Comparison of ENCODE assay signal across 9 mouse cellular contexts in genomic region chr4:150651390-150652277, GRCm38 (mm10). TPM values are rescaled to one million over a fixed set of nuclear protein-coding genes. Genes with fewer than 3 reads are reported as not detected.
DNase-seq lines count a peak whose midpoint lies in the region; ATAC-seq and TF ChIP-seq lines count a peak whose summit lies in the region.
"Had no signal": no experiment of that assay in that cellular context is flagged by ENCODE, and none has a peak within 500 bp of the region (broad histone marks: within the 10 kb centered on the region; RNA-seq: fewer than 3 reads in every experiment).

Gene Slc45a1, minus strand, starts transcription at chr4:150652174.

- no peak for TF ChIP-seq CTCF in cerebellum, adult 2 months (IDR thresholded peaks at IDR 0.05; ENCODE audit: borderline replicate concordance, insufficient read depth, low read depth, low read length)

- whole genome bisulfite sequencing in heart, embryonic 13.5 days = 8% methylated on average over 41 of the region's 41 CpGs
- 4% methylated on average over 41 of the region's 41 CpGs for WGBS in cerebellum, adult 2 months
- WGBS in limb, embryonic 10.5 days = 5% methylated on average over 41 of the region's 41 CpGs

- H3K9me3 ChIP-seq in heart, embryonic 13.5 days = no peaks in the 10 kb centered on the region
- H3K9me3 ChIP-seq in limb, embryonic 10.5 days (replicated peaks) = no peaks in the 10 kb centered on the region

- peak within 1 kb of the TSS; percentile 56 for H3K4me2 ChIP-seq in heart, embryonic 13.5 days

- H3K4me3 ChIP-seq in heart, embryonic 13.5 days = peak within 1 kb of the TSS; percentile 37
- H3K4me3 ChIP-seq in cerebellum, adult 2 months (replicated peaks; ENCODE audit: insufficient read depth, low read depth, low read length) = peak within 1 kb of the TSS; percentile 61
- peak within 1 kb of the TSS; percentile 54 for H3K4me3 ChIP-seq in limb, embryonic 10.5 days
- H3K4me3 ChIP-seq: erythroblast, embryonic 14.5 days had no signal

- no peak within 1 kb of the TSS for H3K9ac ChIP-seq in heart, embryonic 13.5 days

- H3K27me3 ChIP-seq in heart, embryonic 13.5 days (replicated peaks) = peaks cover 54% of the 10 kb centered on the region
- H3K27me3 ChIP-seq in cerebellum, adult 2 months (ENCODE audit: control insufficient read depth, insufficient read depth, low read length) = no peaks in the 10 kb centered on the region
- H3K27me3 ChIP-seq in limb, embryonic 10.5 days (ENCODE audit: low read depth, poor library complexity, severe bottlenecking) = peaks cover 46% of the 10 kb centered on the region

- ATAC-seq in heart, embryonic 13.5 days (ENCODE audit: extremely low read depth, insufficient number of reproducible peaks, low FRiP score, low TSS enrichment) = no peak
- no peak for ATAC-seq in erythroblast, adult 5-6 weeks (replicated peaks; ENCODE audit: low FRiP score, poor library complexity, severe bottlenecking)

- peak; percentile 62; the same call in 1 of the 2 replicates for TF ChIP-seq POLR2A in cerebellum, adult 2 months (IDR thresholded peaks at IDR 0.05; ENCODE audit: borderline replicate concordance, insufficient read depth, low read length)

- H3K27ac ChIP-seq in heart, embryonic 13.5 days (replicated peaks) = no peak within 1 kb of the TSS
- peak within 1 kb of the TSS; percentile 41 for H3K27ac ChIP-seq in cerebellum, adult 2 months (ENCODE audit: insufficient read depth, low read length)
- 0 out of 2 replicates have a peak within 1 kb of the TSS, but pooled peaks have one; percentile 27 for H3K27ac ChIP-seq in limb, embryonic 10.5 days

- H3K4me1 ChIP-seq in heart, embryonic 13.5 days = peaks cover 9% of the 10 kb centered on the region; the same call in 1 of the 2 replicates
- peaks cover 8% of the 10 kb centered on the region for H3K4me1 ChIP-seq in cerebellum, adult 2 months (ENCODE audit: control insufficient read depth, insufficient read depth, low read length)
- H3K4me1 ChIP-seq in limb, embryonic 10.5 days = peaks cover 23% of the 10 kb centered on the region

- no peak for DNase-seq in heart, postnatal 4 days
- DNase-seq in cerebellum, adult 2 months = peak; percentile 73 to 75
- peak; percentile 55 to 56 for DNase-seq in frontal cortex, postnatal 36 days (ENCODE audit: low spot score in 2 of 2)
- DNase-seq in limb, embryonic 10.5 days (ENCODE audit: low spot score) = peak; percentile 66
- peak; percentile 70 to 73 for DNase-seq in right cerebral cortex, postnatal 10 days (ENCODE audit: low spot score in 2 of 2)
- DNase-seq in urinary bladder, postnatal 10 days (ENCODE audit: low spot score) = no peak

- no peaks in the 10 kb centered on the region for H3K36me3 ChIP-seq in heart, embryonic 13.5 days
- no peaks in the 10 kb centered on the region for H3K36me3 ChIP-seq in limb, embryonic 10.5 days

RNA-seq across cellular contexts. Expression of gene Slc45a1, which starts in this region (rescaled TPM):
- polyA plus RNA-seq in heart, embryonic 13.5 days (2015; fragmentation: Nextera tagmentation; extraction: Ambion mirVana) = 0.05 and 0.08 TPM in 2 replicates
- total RNA-seq in heart, postnatal 4 days (2021) = not detected
- polyA plus RNA-seq in cerebellum, adult 2 months (2012; rRNA removed) = 49.1 and 54.9 TPM in 2 replicates
- 0.25 and 0.71 TPM in 2 replicates for polyA plus RNA-seq in limb, embryonic 10.5 days (2016; fragmentation: Nextera tagmentation; extraction: Ambion mirVana)
- total RNA-seq in erythroblast, adult 5-6 weeks (2015; ENCODE audit: low replicate concordance) = not detected in 2 replicates
- total RNA-seq in erythroblast, adult 5-6 weeks (2017; ENCODE audit: low replicate concordance) = not detected in 2 replicates
- polyA plus RNA-seq: erythroblast, embryonic 14.5 days had no signal

Comparison
In these comparisons a context has a peak if more than half of its experiments do, and no peak if none do; other contexts are left out.
1. RNA of gene Slc45a1 (polyA plus RNA-seq): 49.1 to 54.9 TPM in cerebellum, adult 2 months; 0.25 to 0.71 TPM in limb, embryonic 10.5 days and 0.05 to 0.08 TPM in heart, embryonic 13.5 days; every median in the first group is over 10 times any median in the second.
2. Peak in DNase-seq, H3K4me3 ChIP-seq and H3K27ac ChIP-seq in limb, embryonic 10.5 days; RNA of the gene not detected or under 1 TPM.
3. DNase-seq: peak in cerebellum, adult 2 months (2 of 2), frontal cortex, postnatal 36 days (2 of 2) and right cerebral cortex, postnatal 10 days (2 of 2); none in heart, postnatal 4 days (single experiment) and urinary bladder, postnatal 10 days (single experiment).
4. Peak in every context shown above with its lines, with median percentiles within 50 percentile points of each other: H3K4me3 ChIP-seq.